Mouse (Mus musculus): Measurements from ENCODE around the gene A730061H03Rik. TPM values are rescaled to one million over a fixed set of nuclear protein-coding genes. Genes with fewer than 3 reads are reported as not detected.
A peak's percentile ranks its signal among the peaks of the same experiment; 100 is the strongest.

The A730061H03Rik gene
- polyA plus RNA-seq, 1 experiment from 2014 or later, result not detected

- DNase-seq (ENCODE audit: low spot score), result peak; percentile 86
- Histone ChIP-seq H3K27me3 (ENCODE audit: insufficient read depth, poor library complexity, severe bottlenecking) (no peaks in the 10 kb centered on the region), H3K36me3 (peaks cover 26% of the 10 kb centered on the region), H3K9me3 (no peaks in the 10 kb centered on the region), H3K27ac (peak within 1 kb of the TSS; percentile 91), H3K4me3 (peak within 1 kb of the TSS; percentile 71), H3K4me1 (replicated peaks) (peaks cover 37% of the 10 kb centered on the region)
- 1% methylated on average over 32 of the region's 32 CpGs for WGBS
Observed at GRCm38 (mm10) chr14:55577871-55578667, 17.9 kb upstream of the A730061H03Rik start, which contains the start of gene Psme1. TSS of gene Psme1 (plus strand) at chr14:55578123.

GRCm38 (mm10) chr14:55576376-55576775, 16.2 kb upstream of the A730061H03Rik start:
- Histone ChIP-seq H3K27ac (no peak overlapping the region), H3K4me3 (no peak overlapping the region), H3K36me3 (peaks cover 17% of the 10 kb centered on the region), H3K27me3 (ENCODE audit: insufficient read depth, poor library complexity, severe bottlenecking) (no peaks in the 10 kb centered on the region), H3K4me1 (replicated peaks) (peaks cover 37% of the 10 kb centered on the region), H3K9me3 (no peaks in the 10 kb centered on the region)
- WGBS, result 84% methylated on average over 16 of the region's 16 CpGs
- DNase-seq (ENCODE audit: low spot score), result no peak

- H3K4me3 ChIP-seq, result no peak overlapping the region
- no peak overlapping the region for H3K27ac ChIP-seq
- peaks cover 37% of the 10 kb centered on the region for H3K4me1 ChIP-seq (replicated peaks)
- no peak for DNase-seq (ENCODE audit: low spot score)
- peaks cover 12% of the 10 kb centered on the region for H3K36me3 ChIP-seq
- no peaks in the 10 kb centered on the region for H3K9me3 ChIP-seq
- H3K27me3 ChIP-seq (ENCODE audit: insufficient read depth, poor library complexity, severe bottlenecking), result no peaks in the 10 kb centered on the region
- WGBS, result 78% methylated on average over 13 of the region's 13 CpGs
Observed at GRCm38 (mm10) chr14:55575711-55576110, 15.5 kb upstream of the A730061H03Rik start.

GRCm38 (mm10) chr14:55575302-55575701, 15.1 kb upstream of the A730061H03Rik start, which contains the start of gene Fitm1:
TSS of gene Fitm1 (plus strand) at chr14:55575617.
- Histone ChIP-seq H3K36me3 (peaks cover 12% of the 10 kb centered on the region), H3K4me1 (replicated peaks) (peaks cover 37% of the 10 kb centered on the region), H3K4me3 (no peak within 1 kb of the TSS), H3K9me3 (no peaks in the 10 kb centered on the region), H3K27ac (no peak within 1 kb of the TSS), H3K27me3 (ENCODE audit: insufficient read depth, poor library complexity, severe bottlenecking) (no peaks in the 10 kb centered on the region)
- WGBS, result 77% methylated on average over 8 of the region's 8 CpGs
- no peak for DNase-seq (ENCODE audit: low spot score)

- DNase-seq (ENCODE audit: low spot score), result no peak
- H3K27ac ChIP-seq, result no peak overlapping the region
- no peaks in the 10 kb centered on the region for H3K9me3 ChIP-seq
- H3K27me3 ChIP-seq (ENCODE audit: insufficient read depth, poor library complexity, severe bottlenecking), result no peaks in the 10 kb centered on the region
- H3K36me3 ChIP-seq, result peaks cover 41% of the 10 kb centered on the region
- no peak overlapping the region for H3K4me3 ChIP-seq
- peaks cover 13% of the 10 kb centered on the region for H3K4me1 ChIP-seq (replicated peaks)
Observed at GRCm38 (mm10) chr14:55571760-55572159, 11.6 kb upstream of the A730061H03Rik start.

GRCm38 (mm10) chr14:55570588-55570987, 10.4 kb upstream of the A730061H03Rik start:
- Histone ChIP-seq H3K36me3 (peaks cover 53% of the 10 kb centered on the region), H3K9me3 (no peaks in the 10 kb centered on the region), H3K4me1 (replicated peaks) (peaks cover 4% of the 10 kb centered on the region), H3K27me3 (ENCODE audit: insufficient read depth, poor library complexity, severe bottlenecking) (no peaks in the 10 kb centered on the region), H3K27ac (no peak overlapping the region), H3K4me3 (no peak overlapping the region)
- DNase-seq (ENCODE audit: low spot score), result no peak
- WGBS, result 90% methylated on average over 2 of the region's 2 CpGs

- Histone ChIP-seq H3K27ac (no peak overlapping the region), H3K36me3 (peaks cover 79% of the 10 kb centered on the region), H3K9me3 (no peaks in the 10 kb centered on the region), H3K4me3 (no peak overlapping the region), H3K4me1 (replicated peaks) (no peaks in the 10 kb centered on the region), H3K27me3 (ENCODE audit: insufficient read depth, poor library complexity, severe bottlenecking) (no peaks in the 10 kb centered on the region)
- WGBS, result 92% methylated on average over 3 of the region's 3 CpGs
- no peak for DNase-seq (ENCODE audit: low spot score)
Observed at GRCm38 (mm10) chr14:55567496-55567895, 7.3 kb upstream of the A730061H03Rik start.

- no peak overlapping the region for H3K4me3 ChIP-seq
- 79% methylated on average over 3 of the region's 3 CpGs for WGBS
- no peak overlapping the region for H3K27ac ChIP-seq
- no peaks in the 10 kb centered on the region for H3K9me3 ChIP-seq
- no peak for DNase-seq (ENCODE audit: low spot score)
- peaks cover 12% of the 10 kb centered on the region for H3K4me1 ChIP-seq (replicated peaks)
- H3K36me3 ChIP-seq, result peaks cover 77% of the 10 kb centered on the region
- H3K27me3 ChIP-seq (ENCODE audit: insufficient read depth, poor library complexity, severe bottlenecking), result no peaks in the 10 kb centered on the region
Observed at GRCm38 (mm10) chr14:55565748-55566147, 5.5 kb upstream of the A730061H03Rik start.

GRCm38 (mm10) chr14:55563249-55563648, 3.0 kb upstream of the A730061H03Rik start:
- peaks cover 52% of the 10 kb centered on the region for H3K36me3 ChIP-seq
- no peaks in the 10 kb centered on the region for H3K9me3 ChIP-seq
- no peak for DNase-seq (ENCODE audit: low spot score)
- no peaks in the 10 kb centered on the region for H3K27me3 ChIP-seq (ENCODE audit: insufficient read depth, poor library complexity, severe bottlenecking)
- peaks cover 17% of the 10 kb centered on the region for H3K4me1 ChIP-seq (replicated peaks)
- 90% methylated on average over 11 of the region's 11 CpGs for WGBS
- H3K27ac ChIP-seq, result no peak overlapping the region
- H3K4me3 ChIP-seq, result no peak overlapping the region

GRCm38 (mm10) chr14:55561860-55562259, 1.7 kb upstream of the A730061H03Rik start:
- Histone ChIP-seq H3K9me3 (no peaks in the 10 kb centered on the region), H3K27me3 (ENCODE audit: insufficient read depth, poor library complexity, severe bottlenecking) (no peaks in the 10 kb centered on the region), H3K36me3 (peaks cover 39% of the 10 kb centered on the region), H3K27ac (no peak overlapping the region), H3K4me1 (replicated peaks) (peaks cover 19% of the 10 kb centered on the region), H3K4me3 (peak overlapping the region; percentile 13; the same call in 1 of the 2 replicates)
- 86% methylated on average over 10 of the region's 10 CpGs for WGBS
- no peak for DNase-seq (ENCODE audit: low spot score)

- Histone ChIP-seq H3K4me1 (replicated peaks) (peaks cover 20% of the 10 kb centered on the region), H3K27ac (peak within 1 kb of the TSS; percentile 95), H3K27me3 (ENCODE audit: insufficient read depth, poor library complexity, severe bottlenecking) (no peaks in the 10 kb centered on the region), H3K9me3 (no peaks in the 10 kb centered on the region), H3K36me3 (peaks cover 18% of the 10 kb centered on the region), H3K4me3 (peak within 1 kb of the TSS; percentile 67)
- under 1% methylated on average over 27 of the region's 27 CpGs for WGBS
- DNase-seq (ENCODE audit: low spot score), result peak; percentile 93
Observed at GRCm38 (mm10) chr14:55559799-55560201, 406 bp downstream of the A730061H03Rik start, which contains the start of gene Dcaf11. TSS of gene Dcaf11 (plus strand) at chr14:55560006.

- Histone ChIP-seq H3K27me3 (ENCODE audit: insufficient read depth, poor library complexity, severe bottlenecking) (no peaks in the 10 kb centered on the region), H3K4me3 (peak overlapping the region; percentile 67), H3K9me3 (no peaks in the 10 kb centered on the region), H3K4me1 (replicated peaks) (peaks cover 20% of the 10 kb centered on the region), H3K36me3 (peaks cover 9% of the 10 kb centered on the region), H3K27ac (peak overlapping the region; percentile 95)
- 60% methylated on average over 6 of the region's 6 CpGs for WGBS
- DNase-seq (ENCODE audit: low spot score), result no peak
Observed at GRCm38 (mm10) chr14:55558740-55559448, 1.3 kb downstream of the A730061H03Rik start.

- Histone ChIP-seq H3K4me1 (replicated peaks) (peaks cover 20% of the 10 kb centered on the region), H3K27ac (no peak overlapping the region), H3K4me3 (no peak overlapping the region), H3K36me3 (no peaks in the 10 kb centered on the region), H3K27me3 (ENCODE audit: insufficient read depth, poor library complexity, severe bottlenecking) (no peaks in the 10 kb centered on the region), H3K9me3 (no peaks in the 10 kb centered on the region)
- no peak for DNase-seq (ENCODE audit: low spot score)
- WGBS, result 90% methylated on average over 3 of the region's 3 CpGs
Observed at GRCm38 (mm10) chr14:55557587-55557986, 2.6 kb downstream of the A730061H03Rik start.

Measured in hindbrain, embryonic 10.5 days (tissue).